In the genomic region with DNA sequence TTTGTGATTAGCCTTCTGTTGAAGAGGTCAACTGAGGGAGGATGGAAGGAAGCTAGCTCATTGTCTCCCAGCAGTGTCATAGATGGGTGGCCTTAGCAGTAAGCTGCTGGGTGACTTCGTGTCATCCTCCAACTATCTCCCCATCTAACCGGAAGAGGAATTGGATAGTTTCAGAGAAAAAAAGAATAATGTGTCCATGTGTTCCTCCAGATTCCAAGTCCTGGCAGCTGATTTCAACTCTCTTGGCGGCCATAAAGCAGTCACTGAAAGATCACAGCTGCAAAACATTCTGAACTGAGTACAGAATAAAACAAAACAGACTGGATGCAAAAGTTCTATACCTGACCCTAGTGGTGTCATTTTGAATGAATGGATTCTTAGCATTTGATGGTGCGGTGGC, we compare ENCODE assay signal across 20 mouse cellular contexts. TPM values are rescaled to one million over a fixed set of nuclear protein-coding genes. Genes with fewer than 3 reads are reported as not detected.
DNase-seq lines count a peak whose midpoint lies in the region; ATAC-seq and TF ChIP-seq lines count a peak whose summit lies in the region.
"Had no signal": no experiment of that assay in that cellular context is flagged by ENCODE, and none has a peak within 500 bp of the region (broad histone marks: within the 10 kb centered on the region; RNA-seq: fewer than 3 reads in every experiment).

No protein-coding gene starts in this region.

- 0 out of 2 replicates have a peak, but pooled peaks cover 6% of the 10 kb centered on the region for H3K4me1 ChIP-seq in heart, embryonic 10.5 days
- H3K4me1 ChIP-seq in megakaryocyte, embryonic 14.5 days, result peaks cover 27% of the 10 kb centered on the region
- peaks cover 6% of the 10 kb centered on the region for H3K4me1 ChIP-seq in lung, embryonic 16.5 days (replicated peaks; ENCODE audit: control insufficient read depth, insufficient read depth, low read length)
- no peaks in the 10 kb centered on the region for H3K4me1 ChIP-seq in intestine, postnatal 0 days (replicated peaks; ENCODE audit: control insufficient read depth, insufficient read depth, low read length)
- H3K4me1 ChIP-seq: embryonic facial prominence, embryonic 12.5 days had no signal

- no peaks in the 10 kb centered on the region for H3K9me3 ChIP-seq in heart, embryonic 10.5 days
- H3K9me3 ChIP-seq in megakaryocyte, embryonic 14.5 days, result no peaks in the 10 kb centered on the region
- H3K9me3 ChIP-seq in lung, embryonic 16.5 days (ENCODE audit: control insufficient read depth, low read length), result no peaks in the 10 kb centered on the region
- no peaks in the 10 kb centered on the region for H3K9me3 ChIP-seq in intestine, postnatal 0 days (ENCODE audit: control insufficient read depth)
- H3K9me3 ChIP-seq: embryonic facial prominence, embryonic 12.5 days; hindbrain, embryonic 10.5 days; neural tube, embryonic 12.5 days had no signal

- 79% methylated on average over 4 of the region's 4 CpGs for WGBS in heart, embryonic 10.5 days
- 49% methylated on average over 4 of the region's 4 CpGs for whole genome bisulfite sequencing in lung, embryonic 16.5 days
- 76% methylated on average over 4 of the region's 4 CpGs for WGBS in intestine, postnatal 0 days

- no peak overlapping the region for H3K27ac ChIP-seq in heart, embryonic 10.5 days
- H3K27ac ChIP-seq in lung, embryonic 16.5 days (ENCODE audit: low read length), result no peak overlapping the region
- no peak overlapping the region for H3K27ac ChIP-seq in intestine, postnatal 0 days (ENCODE audit: low read depth, low read length)
- H3K27ac ChIP-seq: embryonic facial prominence, embryonic 12.5 days; hindbrain, embryonic 10.5 days; layer of hippocampus, adult 2 months; macrophage; neural tube, embryonic 12.5 days had no signal

- no peak overlapping the region for H3K4me3 ChIP-seq in heart, embryonic 10.5 days
- peak overlapping the region; percentile 56 for H3K4me3 ChIP-seq in megakaryocyte, embryonic 14.5 days (replicated peaks)
- no peak overlapping the region for H3K4me3 ChIP-seq in lung, embryonic 16.5 days (ENCODE audit: low read length)
- H3K4me3 ChIP-seq in intestine, postnatal 0 days (ENCODE audit: low read depth, low read length), result no peak overlapping the region
- H3K4me3 ChIP-seq: embryonic facial prominence, embryonic 12.5 days; hindbrain, embryonic 10.5 days; layer of hippocampus, adult 2 months; neural tube, embryonic 12.5 days had no signal

- ATAC-seq in megakaryocyte, adult 5-6 weeks (ENCODE audit: poor library complexity, severe bottlenecking), result no peak
- ATAC-seq in lung, embryonic 16.5 days (ENCODE audit: low read depth), result peak; percentile 72
- ATAC-seq in intestine, postnatal 0 days, result no peak
- ATAC-seq: inflammation-experienced regulatory T-cells, adult 6 months; midbrain, embryonic 16.5 days had no signal

- no peaks in the 10 kb centered on the region for H3K27me3 ChIP-seq in heart, embryonic 10.5 days (ENCODE audit: insufficient read depth, poor library complexity, severe bottlenecking)
- H3K27me3 ChIP-seq in megakaryocyte, embryonic 14.5 days (replicated peaks), result peaks cover 11% of the 10 kb centered on the region
- no peaks in the 10 kb centered on the region for H3K27me3 ChIP-seq in lung, embryonic 16.5 days (ENCODE audit: control insufficient read depth, insufficient read depth, low read depth, low read length)
- H3K27me3 ChIP-seq in intestine, postnatal 0 days (replicated peaks; ENCODE audit: control insufficient read depth, insufficient read depth, low read length), result no peaks in the 10 kb centered on the region
- H3K27me3 ChIP-seq: embryonic facial prominence, embryonic 12.5 days; neural tube, embryonic 12.5 days had no signal

- peak; percentile 92 for DNase-seq in heart, adult 11 months
- no peak for DNase-seq in heart, embryonic 10.5 days (ENCODE audit: low spot score)
- no peak for DNase-seq in c-Kit-positive CD71-positive TER-119-positive erythroid progenitor cells, embryonic 14.5 days (ENCODE audit: low spot score)
- no peak for DNase-seq in frontal cortex, adult 2 months (ENCODE audit: extremely low spot score in 1 of 2, low spot score in 1 of 2)
- DNase-seq: adrenal gland, postnatal 10 days; B cell, adult 2 months; cerebellum, postnatal 25 days; liver; right cerebral cortex, postnatal 4 days had no signal

- H3K4me2 ChIP-seq in lung, embryonic 16.5 days (ENCODE audit: low read depth, low read length), result no peak overlapping the region
- H3K4me2 ChIP-seq in intestine, postnatal 0 days (replicated peaks; ENCODE audit: low read depth), result no peak overlapping the region
- H3K4me2 ChIP-seq: embryonic facial prominence, embryonic 12.5 days; neural tube, embryonic 12.5 days had no signal

- H3K36me3 ChIP-seq in heart, embryonic 10.5 days, result no peaks in the 10 kb centered on the region
- H3K36me3 ChIP-seq in megakaryocyte, embryonic 14.5 days (replicated peaks; ENCODE audit: low read length), result no peaks in the 10 kb centered on the region
- no peaks in the 10 kb centered on the region for H3K36me3 ChIP-seq in lung, embryonic 16.5 days (ENCODE audit: control insufficient read depth, insufficient read depth, low read length)
- H3K36me3 ChIP-seq in intestine, postnatal 0 days (ENCODE audit: control insufficient read depth, insufficient read depth), result no peaks in the 10 kb centered on the region
- H3K36me3 ChIP-seq: embryonic facial prominence, embryonic 12.5 days; hindbrain, embryonic 10.5 days; neural tube, embryonic 12.5 days had no signal

- TF ChIP-seq CTCF in intestine, postnatal 0 days (IDR thresholded peaks at IDR 0.05; ENCODE audit: low read depth), result no peak

- no peak overlapping the region for H3K9ac ChIP-seq in lung, embryonic 16.5 days (ENCODE audit: low read length)
- no peak overlapping the region for H3K9ac ChIP-seq in intestine, postnatal 0 days (ENCODE audit: low read depth, low read length)
- H3K9ac ChIP-seq: embryonic facial prominence, embryonic 12.5 days; neural tube, embryonic 12.5 days had no signal

RNA-seq across cellular contexts. Expression of gene Enkur, which starts 58.0 kb away (rescaled TPM):
- 2.3 and 2.9 TPM in 2 replicates for polyA plus RNA-seq in heart, embryonic 10.5 days (2016; fragmentation: Nextera tagmentation; extraction: Ambion mirVana)
- polyA plus RNA-seq in megakaryocyte, embryonic 14.5 days (2012; ENCODE audit: insufficient read depth, low replicate concordance), result 0.32 TPM in 1 of 2 replicates, not detected in the other
- total RNA-seq in megakaryocyte, adult 5-6 weeks (2015), result not detected in 2 replicates
- total RNA-seq in megakaryocyte, adult 5-6 weeks (2017), result not detected in 2 replicates
- polyA plus RNA-seq in lung, embryonic 16.5 days (2015; fragmentation: Nextera tagmentation; extraction: Ambion mirVana), result 6.2 and 6.3 TPM in 2 replicates
- 2.8 and 3.2 TPM in 2 replicates for polyA plus RNA-seq in intestine, postnatal 0 days (2015; fragmentation: Nextera tagmentation; extraction: Ambion mirVana)
- polyA plus RNA-seq in frontal cortex, adult 2 months (2012; rRNA removed), result 3.7 and 4.1 TPM in 2 replicates
- polyA plus RNA-seq: macrophage had no signal

RNA-seq across cellular contexts. Expression of gene Thnsl1, which starts 58.4 kb away (rescaled TPM):
- 9.1 and 9.2 TPM in 2 replicates for polyA plus RNA-seq in heart, embryonic 10.5 days (2016; fragmentation: Nextera tagmentation; extraction: Ambion mirVana)
- polyA plus RNA-seq in megakaryocyte, embryonic 14.5 days (2012; ENCODE audit: insufficient read depth, low replicate concordance), result 0.54 TPM in 1 of 2 replicates, not detected in the other
- total RNA-seq in megakaryocyte, adult 5-6 weeks (2015), result 0.71 and 0.91 TPM in 2 replicates
- 0.89 and 1.8 TPM in 2 replicates for total RNA-seq in megakaryocyte, adult 5-6 weeks (2017)
- 6.9 and 7.3 TPM in 2 replicates for polyA plus RNA-seq in lung, embryonic 16.5 days (2015; fragmentation: Nextera tagmentation; extraction: Ambion mirVana)
- 3.3 and 3.9 TPM in 2 replicates for polyA plus RNA-seq in intestine, postnatal 0 days (2015; fragmentation: Nextera tagmentation; extraction: Ambion mirVana)
- 13.1 and 14.9 TPM in 2 replicates for polyA plus RNA-seq in frontal cortex, adult 2 months (2012; rRNA removed)
